Comparison of ENCODE assay signal across 16 mouse cellular contexts in genomic region chr6:92947337-92948042, GRCm38 (mm10). TPM values are rescaled to one million over a fixed set of nuclear protein-coding genes. Genes with fewer than 3 reads are reported as not detected.
DNase-seq lines count a peak whose midpoint lies in the region; ATAC-seq and TF ChIP-seq lines count a peak whose summit lies in the region.
"Had no signal": no experiment of that assay in that cellular context is flagged by ENCODE, and none has a peak within 500 bp of the region (broad histone marks: within the 10 kb centered on the region; RNA-seq: fewer than 3 reads in every experiment).

No protein-coding gene starts in this region.

- H3K4me1 ChIP-seq in forebrain, postnatal 0 days (ENCODE audit: insufficient read depth), result peaks cover 4% of the 10 kb centered on the region; the same call in 1 of the 2 replicates
- 0 out of 2 replicates have a peak, but pooled peaks cover 3% of the 10 kb centered on the region for H3K4me1 ChIP-seq in forebrain, embryonic 11.5 days (replicated peaks; ENCODE audit: control insufficient read depth, insufficient read depth, low read length)
- no peaks in the 10 kb centered on the region for H3K4me1 ChIP-seq in kidney, postnatal 0 days (replicated peaks; ENCODE audit: insufficient read depth, low read length)
- no peaks in the 10 kb centered on the region for H3K4me1 ChIP-seq in lung, postnatal 0 days (ENCODE audit: insufficient read depth, low read depth, low read length)
- H3K4me1 ChIP-seq: megakaryocyte, embryonic 14.5 days had no signal

- no peaks in the 10 kb centered on the region for H3K36me3 ChIP-seq in forebrain, postnatal 0 days (ENCODE audit: insufficient read depth)
- H3K36me3 ChIP-seq in forebrain, embryonic 11.5 days (ENCODE audit: control insufficient read depth, insufficient read depth, low read length), result no peaks in the 10 kb centered on the region
- H3K36me3 ChIP-seq in kidney, postnatal 0 days (ENCODE audit: insufficient read depth, low read length), result no peaks in the 10 kb centered on the region
- no peaks in the 10 kb centered on the region for H3K36me3 ChIP-seq in lung, postnatal 0 days (ENCODE audit: insufficient read depth, low read length)
- H3K36me3 ChIP-seq: limb, embryonic 12.5 days; lung, embryonic 15.5 days had no signal

- no peak for TF ChIP-seq EP300 in lung, postnatal 0 days (IDR thresholded peaks at IDR 0.05)

- H3K27me3 ChIP-seq in forebrain, postnatal 0 days (ENCODE audit: insufficient read depth, low read length), result peaks cover 32% of the 10 kb centered on the region
- peaks cover 8% of the 10 kb centered on the region; the same call in 1 of the 2 replicates for H3K27me3 ChIP-seq in forebrain, embryonic 11.5 days (ENCODE audit: control insufficient read depth, insufficient read depth, low read length)
- no peaks in the 10 kb centered on the region for H3K27me3 ChIP-seq in kidney, postnatal 0 days (ENCODE audit: insufficient read depth, low read length)
- H3K27me3 ChIP-seq in lung, postnatal 0 days (replicated peaks; ENCODE audit: insufficient read depth, low read length), result no peaks in the 10 kb centered on the region
- H3K27me3 ChIP-seq: lung, embryonic 15.5 days had no signal

- H3K4me2 ChIP-seq in forebrain, postnatal 0 days (ENCODE audit: low read depth), result no peak overlapping the region
- no peak overlapping the region for H3K4me2 ChIP-seq in forebrain, embryonic 11.5 days (ENCODE audit: low read depth, low read length, severe bottlenecking)
- no peak overlapping the region for H3K4me2 ChIP-seq in kidney, postnatal 0 days (ENCODE audit: low read length)
- no peak overlapping the region for H3K4me2 ChIP-seq in lung, postnatal 0 days (replicated peaks; ENCODE audit: low read depth, low read length)
- H3K4me2 ChIP-seq: forebrain, embryonic 13.5 days; heart, embryonic 11.5 days; limb, embryonic 12.5 days; lung, embryonic 15.5 days had no signal

- ATAC-seq in forebrain, postnatal 0 days, result no peak
- ATAC-seq in forebrain, embryonic 11.5 days (replicated peaks; ENCODE audit: low FRiP score), result no peak
- no peak for ATAC-seq in kidney, postnatal 0 days (replicated peaks; ENCODE audit: low FRiP score, low read depth)
- no peak for ATAC-seq in lung, postnatal 0 days
- ATAC-seq: forebrain, embryonic 13.5 days; inflammation-experienced regulatory T-cells, adult 6 months had no signal

- no peaks in the 10 kb centered on the region for H3K9me3 ChIP-seq in forebrain, postnatal 0 days (ENCODE audit: low read length)
- H3K9me3 ChIP-seq in forebrain, embryonic 11.5 days (ENCODE audit: control insufficient read depth, low read length), result no peaks in the 10 kb centered on the region; the same call in 1 of the 2 replicates
- no peaks in the 10 kb centered on the region for H3K9me3 ChIP-seq in kidney, postnatal 0 days (replicated peaks; ENCODE audit: low read length)
- no peaks in the 10 kb centered on the region for H3K9me3 ChIP-seq in lung, postnatal 0 days (ENCODE audit: low read length)
- H3K9me3 ChIP-seq: lung, embryonic 15.5 days had no signal

- H3K27ac ChIP-seq in forebrain, postnatal 0 days (ENCODE audit: low read depth, low read length), result no peak overlapping the region
- H3K27ac ChIP-seq in forebrain, embryonic 11.5 days (ENCODE audit: low read depth, low read length), result no peak overlapping the region
- H3K27ac ChIP-seq in kidney, postnatal 0 days, result no peak overlapping the region
- no peak overlapping the region for H3K27ac ChIP-seq in lung, postnatal 0 days (ENCODE audit: low read length)
- H3K27ac ChIP-seq: forebrain, embryonic 13.5 days; limb, embryonic 12.5 days; lung, embryonic 15.5 days had no signal

- WGBS in forebrain, postnatal 0 days, result 93% methylated on average over 6 of the region's 6 CpGs
- 89% methylated on average over 6 of the region's 6 CpGs for WGBS in forebrain, embryonic 11.5 days
- WGBS in kidney, postnatal 0 days, result 84% methylated on average over 6 of the region's 6 CpGs
- WGBS in lung, postnatal 0 days, result 81% methylated on average over 6 of the region's 6 CpGs

- DNase-seq in forebrain, postnatal 0 days, result no peak
- DNase-seq in forebrain, embryonic 11.5 days (ENCODE audit: low spot score), result no peak
- no peak for DNase-seq in kidney, postnatal 0 days (ENCODE audit: low spot score)
- DNase-seq in kidney, adult 11 months, result no peak
- no peak for DNase-seq in lung, postnatal 0 days (ENCODE audit: low spot score)
- DNase-seq in lung, postnatal 36 days, result no peak
- peak; percentile 72 for DNase-seq in ZHBTc4 (ENCODE audit: low read depth, low spot score)
- no peak for DNase-seq in spleen, postnatal 36 days (ENCODE audit: low spot score in 2 of 2)
- DNase-seq: adrenal gland, adult 2 months; cerebellum, adult 9-10 months had no signal

- no peak overlapping the region for H3K9ac ChIP-seq in forebrain, postnatal 0 days
- no peak overlapping the region for H3K9ac ChIP-seq in forebrain, embryonic 11.5 days (ENCODE audit: low read length)
- H3K9ac ChIP-seq in kidney, postnatal 0 days (ENCODE audit: low read depth, low read length), result no peak overlapping the region
- H3K9ac ChIP-seq in lung, postnatal 0 days (replicated peaks; ENCODE audit: low read depth), result no peak overlapping the region
- H3K9ac ChIP-seq: forebrain, embryonic 13.5 days; limb, embryonic 12.5 days; lung, embryonic 15.5 days had no signal

- H3K4me3 ChIP-seq in forebrain, postnatal 0 days (ENCODE audit: low read depth, low read length), result no peak overlapping the region
- no peak overlapping the region for H3K4me3 ChIP-seq in forebrain, embryonic 11.5 days (ENCODE audit: low read depth, low read length)
- no peak overlapping the region for H3K4me3 ChIP-seq in kidney, postnatal 0 days (replicated peaks; ENCODE audit: low read depth, low read length)
- H3K4me3 ChIP-seq in lung, postnatal 0 days (ENCODE audit: low read depth, low read length), result no peak overlapping the region
- H3K4me3 ChIP-seq: forebrain, embryonic 13.5 days; limb, embryonic 12.5 days; lung, embryonic 15.5 days; megakaryocyte, embryonic 14.5 days had no signal

- TF ChIP-seq CTCF in forebrain, postnatal 0 days (IDR thresholded peaks at IDR 0.05; ENCODE audit: low read depth), result peak; percentile 27; the same call in 1 of the 2 replicates
- TF ChIP-seq CTCF in kidney, postnatal 0 days (IDR thresholded peaks at IDR 0.05; ENCODE audit: low read depth), result peak; percentile 52; the same call in 1 of the 2 replicates
- TF ChIP-seq CTCF in lung, postnatal 0 days (IDR thresholded peaks at IDR 0.05), result peak; percentile 59

RNA-seq across cellular contexts. Expression of gene Adamts9, which starts 4.2 kb away (rescaled TPM):
- 6.0 and 7.3 TPM in 2 replicates for total RNA-seq in forebrain, postnatal 0 days (2014; rRNA removed)
- polyA plus RNA-seq in forebrain, postnatal 0 days (2015; fragmentation: Nextera tagmentation; extraction: Ambion mirVana), result 0.43 and 0.62 TPM in 2 replicates
- polyA plus RNA-seq in forebrain, embryonic 11.5 days (2014; fragmentation: Nextera tagmentation; extraction: Ambion mirVana), result 2.3 and 2.8 TPM in 2 replicates
- polyA plus RNA-seq in kidney, postnatal 0 days (2015; fragmentation: Nextera tagmentation; extraction: Ambion mirVana), result 7.6 and 7.9 TPM in 2 replicates
- 6.4 and 7.2 TPM in 2 replicates for polyA plus RNA-seq in lung, postnatal 0 days (2015; fragmentation: Nextera tagmentation; extraction: Ambion mirVana)
